Mouse (Mus musculus): ENCODE results near the gene Pbx4. TPM values are rescaled to one million over a fixed set of nuclear protein-coding genes. Genes with fewer than 3 reads are reported as not detected.

The Pbx4 gene
- polyA plus RNA-seq, 1 experiment, result 9.7 TPM

DNA sequence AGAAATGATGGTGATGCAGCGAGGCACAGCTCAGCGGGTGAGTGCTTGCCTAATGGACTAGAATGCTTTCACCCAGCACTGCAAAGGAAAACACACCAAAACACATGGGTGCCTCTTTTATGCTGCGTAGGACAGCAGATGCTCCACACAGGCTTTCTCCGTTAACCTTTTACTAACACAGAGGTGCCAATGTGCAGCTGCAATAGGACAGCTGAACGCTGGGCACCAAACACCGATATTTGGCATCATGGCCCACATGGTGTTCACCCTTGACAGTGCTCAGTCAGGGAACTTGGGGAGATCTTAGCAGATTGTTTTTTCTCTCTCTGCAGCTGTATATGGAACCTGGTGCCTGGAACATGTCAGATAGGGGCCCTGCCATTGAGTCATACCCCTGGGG, 37.4 kb upstream of the Pbx4 start:
- Histone ChIP-seq H3K4me1 (ENCODE audit: control insufficient read depth, insufficient read depth, low read length) (no peaks in the 10 kb centered on the region), H3K4me3 (replicated peaks; ENCODE audit: control insufficient read depth, low read depth, low read length) (no peak overlapping the region), H3K27ac (ENCODE audit: control insufficient read depth, insufficient read depth, low read depth, low read length, poor library complexity) (no peak overlapping the region)
- WGBS, result 95% methylated on average over 6 of the region's 6 CpGs
- no peak for TF ChIP-seq CTCF (IDR thresholded peaks at IDR 0.05; ENCODE audit: control insufficient read depth, insufficient read depth, low read length)
- TF ChIP-seq POLR2A (IDR thresholded peaks at IDR 0.05; ENCODE audit: borderline replicate concordance, control insufficient read depth, low read depth, low read length), result no peak

DNA sequence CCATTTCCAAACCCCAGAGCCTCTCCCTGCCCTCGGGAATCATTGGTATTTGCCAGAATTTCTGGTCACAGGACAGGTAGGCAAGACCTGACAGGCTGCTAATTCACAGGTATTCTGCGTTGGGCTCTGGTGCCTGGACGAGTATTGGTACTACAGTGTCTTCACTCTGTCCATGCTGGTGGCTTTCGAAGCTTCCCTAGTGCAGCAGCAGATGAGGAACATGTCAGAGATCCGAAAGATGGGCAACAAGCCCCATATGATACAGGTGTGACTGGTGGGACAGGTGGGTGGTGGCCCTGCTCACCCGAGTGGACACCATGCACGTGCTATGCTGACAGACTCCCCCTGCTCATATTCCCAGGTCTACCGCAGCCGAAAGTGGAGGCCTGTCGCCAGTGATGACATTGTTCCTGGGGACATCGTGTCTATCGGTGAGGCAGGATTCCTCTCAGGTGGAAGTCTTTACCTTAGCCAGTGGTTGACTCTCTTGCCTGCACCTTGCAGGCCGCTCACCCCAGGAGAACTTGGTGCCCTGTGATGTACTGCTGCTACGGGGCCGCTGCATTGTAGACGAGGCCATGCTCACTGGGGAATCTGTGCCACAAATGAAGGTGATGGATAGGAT, 35.5 kb upstream of the Pbx4 start:
- H3K4me3 ChIP-seq (replicated peaks; ENCODE audit: control insufficient read depth, low read depth, low read length), result no peak overlapping the region
- H3K4me1 ChIP-seq (ENCODE audit: control insufficient read depth, insufficient read depth, low read length), result no peaks in the 10 kb centered on the region
- TF ChIP-seq POLR2A (IDR thresholded peaks at IDR 0.05; ENCODE audit: borderline replicate concordance, control insufficient read depth, low read depth, low read length) (no peak), CTCF (IDR thresholded peaks at IDR 0.05; ENCODE audit: control insufficient read depth, insufficient read depth, low read length) (no peak)
- 94% methylated on average over 16 of the region's 16 CpGs for WGBS
- H3K27ac ChIP-seq (ENCODE audit: control insufficient read depth, insufficient read depth, low read depth, low read length, poor library complexity), result no peak overlapping the region

DNA sequence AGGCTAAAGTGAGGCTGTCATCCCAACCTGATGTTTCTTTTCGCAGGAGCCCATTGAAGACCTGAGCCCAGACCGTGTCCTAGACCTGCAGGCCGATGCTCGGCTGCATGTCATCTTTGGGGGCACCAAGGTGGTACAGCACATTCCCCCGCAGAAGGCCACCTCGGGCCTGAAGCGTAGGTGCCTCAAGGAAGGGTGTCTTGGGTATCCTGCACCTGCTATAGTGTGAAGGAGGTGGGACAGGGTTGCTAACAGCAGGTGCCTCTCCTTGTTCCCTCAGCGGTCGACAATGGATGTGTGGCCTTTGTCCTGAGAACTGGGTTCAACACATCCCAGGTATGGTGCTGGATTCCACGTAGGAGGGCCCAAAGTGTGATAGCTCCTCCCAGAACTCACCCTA, 34.6 kb upstream of the Pbx4 start:
- Histone ChIP-seq H3K4me1 (ENCODE audit: control insufficient read depth, insufficient read depth, low read length) (no peaks in the 10 kb centered on the region), H3K27ac (ENCODE audit: control insufficient read depth, insufficient read depth, low read depth, low read length, poor library complexity) (no peak overlapping the region), H3K4me3 (replicated peaks; ENCODE audit: control insufficient read depth, low read depth, low read length) (no peak overlapping the region)
- no peak for TF ChIP-seq POLR2A (IDR thresholded peaks at IDR 0.05; ENCODE audit: borderline replicate concordance, control insufficient read depth, low read depth, low read length)
- TF ChIP-seq CTCF (IDR thresholded peaks at IDR 0.05; ENCODE audit: control insufficient read depth, insufficient read depth, low read length), result no peak
- 93% methylated on average over 10 of the region's 10 CpGs for WGBS

DNA sequence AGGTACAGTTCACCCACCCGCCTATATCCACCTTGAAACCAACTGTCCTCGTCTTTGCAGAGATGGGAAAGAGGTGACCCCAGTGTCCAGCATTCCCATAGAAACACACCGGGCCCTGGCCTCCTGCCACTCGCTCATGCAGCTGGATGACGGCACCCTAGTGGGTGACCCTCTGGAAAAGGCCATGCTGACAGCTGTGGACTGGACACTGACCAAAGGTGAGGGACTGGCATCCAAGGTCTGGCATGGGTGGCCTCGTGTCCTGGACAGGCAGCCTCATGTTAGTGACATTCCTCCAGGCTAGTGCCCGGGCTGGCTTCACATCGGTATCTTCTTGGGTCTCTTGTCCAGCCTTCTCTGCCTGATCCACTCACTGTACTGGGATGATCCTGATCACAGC, 33.0 kb upstream of the Pbx4 start:
- H3K4me1 ChIP-seq (ENCODE audit: control insufficient read depth, insufficient read depth, low read length), result no peaks in the 10 kb centered on the region
- H3K4me3 ChIP-seq (replicated peaks; ENCODE audit: control insufficient read depth, low read depth, low read length), result no peak overlapping the region
- no peak overlapping the region for H3K27ac ChIP-seq (ENCODE audit: control insufficient read depth, insufficient read depth, low read depth, low read length, poor library complexity)
- 92% methylated on average over 8 of the region's 8 CpGs for WGBS
- no peak; the same call in 1 of the 2 replicates for TF ChIP-seq CTCF (IDR thresholded peaks at IDR 0.05; ENCODE audit: control insufficient read depth, insufficient read depth, low read length)
- no peak for TF ChIP-seq POLR2A (IDR thresholded peaks at IDR 0.05; ENCODE audit: borderline replicate concordance, control insufficient read depth, low read depth, low read length)

DNA sequence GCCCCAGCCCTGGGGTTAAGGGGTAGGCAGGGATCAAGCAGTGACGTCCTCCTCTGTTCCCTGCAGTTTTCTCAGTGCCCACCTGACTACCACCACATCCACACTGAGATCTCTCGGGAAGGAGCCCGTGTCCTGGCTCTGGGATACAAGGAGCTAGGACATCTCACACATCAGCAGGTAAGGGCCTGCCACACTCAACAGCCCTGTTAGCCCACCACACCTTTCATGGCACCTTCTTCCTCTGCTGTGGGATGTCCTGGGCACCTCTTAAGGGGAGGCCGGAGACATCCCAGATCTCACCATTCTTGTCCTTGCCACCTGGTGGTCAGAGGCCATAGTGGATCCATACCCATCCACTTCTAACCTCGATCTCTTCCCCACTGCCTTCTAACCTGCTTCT, 32.3 kb upstream of the Pbx4 start:
- Histone ChIP-seq H3K27ac (ENCODE audit: control insufficient read depth, insufficient read depth, low read depth, low read length, poor library complexity) (no peak overlapping the region), H3K4me1 (ENCODE audit: control insufficient read depth, insufficient read depth, low read length) (no peaks in the 10 kb centered on the region), H3K4me3 (replicated peaks; ENCODE audit: control insufficient read depth, low read depth, low read length) (no peak overlapping the region)
- TF ChIP-seq CTCF (IDR thresholded peaks at IDR 0.05; ENCODE audit: control insufficient read depth, insufficient read depth, low read length) (no peak), POLR2A (IDR thresholded peaks at IDR 0.05; ENCODE audit: borderline replicate concordance, control insufficient read depth, low read depth, low read length) (no peak)
- 93% methylated on average over 5 of the region's 5 CpGs for WGBS

DNA sequence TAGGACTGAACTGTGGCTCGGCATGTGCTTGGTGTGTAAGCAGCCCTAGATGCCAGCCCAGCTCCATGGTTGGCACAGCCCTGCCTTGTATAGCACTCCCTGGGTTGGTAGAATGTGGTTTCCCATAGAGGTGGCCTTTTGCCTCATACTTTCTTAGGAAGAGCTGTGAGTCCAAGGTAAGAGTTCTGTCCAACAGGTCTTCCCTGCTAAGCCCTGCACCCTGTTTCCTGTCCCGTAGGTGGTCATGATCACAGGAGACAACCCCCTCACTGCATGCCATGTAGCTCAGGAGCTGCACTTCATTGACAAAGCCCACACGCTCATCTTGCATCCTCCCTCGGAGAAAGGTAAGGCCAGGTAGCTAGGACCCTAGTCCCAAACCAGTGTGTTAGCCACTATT, 30.5 kb upstream of the Pbx4 start:
- peaks cover 6% of the 10 kb centered on the region for H3K4me1 ChIP-seq (ENCODE audit: control insufficient read depth, insufficient read depth, low read length)
- no peak overlapping the region for H3K4me3 ChIP-seq (replicated peaks; ENCODE audit: control insufficient read depth, low read depth, low read length)
- H3K27ac ChIP-seq (ENCODE audit: control insufficient read depth, insufficient read depth, low read depth, low read length, poor library complexity), result no peak overlapping the region
- 86% methylated on average over 4 of the region's 4 CpGs for WGBS
- TF ChIP-seq CTCF (IDR thresholded peaks at IDR 0.05; ENCODE audit: control insufficient read depth, insufficient read depth, low read length) (no peak), POLR2A (IDR thresholded peaks at IDR 0.05; ENCODE audit: borderline replicate concordance, control insufficient read depth, low read depth, low read length) (no peak)

DNA sequence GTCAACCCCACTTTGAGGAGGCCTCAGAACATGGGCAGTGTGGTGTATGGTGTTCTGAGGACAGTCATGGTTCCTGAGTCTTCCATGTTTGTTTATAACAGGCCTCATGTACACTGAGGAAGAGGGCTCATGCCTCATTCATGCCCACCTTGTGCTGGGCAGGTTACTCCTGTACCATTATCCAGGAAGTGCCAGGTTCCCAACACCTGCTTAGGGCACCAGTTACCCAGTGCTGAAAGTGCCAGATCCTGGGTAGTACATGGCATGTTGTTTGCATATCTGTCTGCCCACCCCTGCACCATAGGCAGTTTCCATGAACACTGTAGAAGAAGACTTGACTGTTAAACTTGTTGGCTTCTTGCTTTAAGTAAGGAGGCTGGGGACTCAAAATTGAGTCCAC, 30.1 kb upstream of the Pbx4 start:
- Histone ChIP-seq H3K4me1 (ENCODE audit: control insufficient read depth, insufficient read depth, low read length) (peaks cover 9% of the 10 kb centered on the region), H3K4me3 (replicated peaks; ENCODE audit: control insufficient read depth, low read depth, low read length) (no peak overlapping the region)
- TF ChIP-seq POLR2A (IDR thresholded peaks at IDR 0.05; ENCODE audit: borderline replicate concordance, control insufficient read depth, low read depth, low read length) (no peak), CTCF (IDR thresholded peaks at IDR 0.05; ENCODE audit: control insufficient read depth, insufficient read depth, low read length) (no peak)

DNA sequence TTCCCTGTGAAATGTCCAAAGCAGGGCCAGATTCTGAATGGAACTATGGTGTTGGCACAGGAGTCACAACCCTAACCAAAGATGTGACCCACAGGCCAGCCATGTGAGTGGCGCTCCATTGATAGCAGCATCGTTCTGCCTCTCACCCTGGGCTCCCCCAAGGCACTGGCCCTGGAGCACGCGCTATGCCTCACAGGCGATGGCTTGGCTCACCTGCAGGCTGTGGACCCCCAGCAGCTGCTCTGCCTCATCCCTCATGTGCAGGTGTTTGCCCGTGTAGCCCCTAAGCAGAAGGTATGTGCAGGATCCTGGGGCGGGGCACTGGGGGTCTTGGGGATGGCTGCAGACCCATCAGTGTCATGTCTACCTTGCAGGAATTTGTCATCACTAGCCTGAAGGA, 28.9 kb upstream of the Pbx4 start:
- H3K27ac ChIP-seq (ENCODE audit: control insufficient read depth, insufficient read depth, low read depth, low read length, poor library complexity), result no peak overlapping the region
- TF ChIP-seq POLR2A (IDR thresholded peaks at IDR 0.05; ENCODE audit: borderline replicate concordance, control insufficient read depth, low read depth, low read length), result no peak
- no peak for TF ChIP-seq CTCF (IDR thresholded peaks at IDR 0.05; ENCODE audit: control insufficient read depth, insufficient read depth, low read length)
- no peak overlapping the region for H3K4me3 ChIP-seq (replicated peaks; ENCODE audit: control insufficient read depth, low read depth, low read length)
- H3K4me1 ChIP-seq (ENCODE audit: control insufficient read depth, insufficient read depth, low read length), result peaks cover 9% of the 10 kb centered on the region
- WGBS, result 94% methylated on average over 7 of the region's 7 CpGs

More for the DNA sequence above, 30.1 kb upstream of the Pbx4 start:
- H3K27ac ChIP-seq (ENCODE audit: control insufficient read depth, insufficient read depth, low read depth, low read length, poor library complexity), result no peak overlapping the region

DNA sequence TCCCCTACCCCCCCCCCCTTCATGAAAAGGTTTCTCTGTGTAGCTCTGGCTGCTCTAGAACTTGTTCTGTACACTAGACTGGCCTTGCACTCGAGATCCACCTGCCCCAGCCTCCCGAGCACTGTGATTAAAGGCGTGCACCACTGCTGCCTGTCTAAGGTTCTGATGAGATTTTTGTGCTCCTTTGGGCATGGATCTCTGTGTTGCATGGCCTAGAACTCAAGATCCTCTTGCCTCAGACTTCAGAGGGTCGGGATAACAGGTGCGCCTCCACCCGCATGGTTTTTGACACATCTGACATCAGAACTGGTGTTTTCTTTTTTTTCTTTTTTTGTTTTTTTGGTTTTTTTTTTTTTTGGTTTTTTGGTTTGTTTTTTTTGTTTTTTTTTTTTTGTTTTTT, 27.8 kb upstream of the Pbx4 start:
- no peak overlapping the region for H3K27ac ChIP-seq (ENCODE audit: control insufficient read depth, insufficient read depth, low read depth, low read length, poor library complexity)
- H3K4me1 ChIP-seq (ENCODE audit: control insufficient read depth, insufficient read depth, low read length), result peaks cover 10% of the 10 kb centered on the region
- no peak for TF ChIP-seq POLR2A (IDR thresholded peaks at IDR 0.05; ENCODE audit: borderline replicate concordance, control insufficient read depth, low read depth, low read length)
- TF ChIP-seq CTCF (IDR thresholded peaks at IDR 0.05; ENCODE audit: control insufficient read depth, insufficient read depth, low read length), result no peak
- no peak overlapping the region for H3K4me3 ChIP-seq (replicated peaks; ENCODE audit: control insufficient read depth, low read depth, low read length)
- WGBS, result 88% methylated on average over 6 of the region's 6 CpGs

Data from bone marrow, adult 2 months (tissue).